Mouse (Mus musculus): ENCODE measurements around the gene Rnf2. TPM values are rescaled to one million over a fixed set of nuclear protein-coding genes. Genes with fewer than 3 reads are reported as not detected.
"Not testable (repeated sequence)": the region's sequence is repeated elsewhere in the genome, so short reads cannot be mapped to it uniquely, and the experiment has no call there.

Rnf2 gene
- total and polyA plus RNA-seq, 3 experiments, result 7.4 to 18.3 (median 16.5) TPM

DNA sequence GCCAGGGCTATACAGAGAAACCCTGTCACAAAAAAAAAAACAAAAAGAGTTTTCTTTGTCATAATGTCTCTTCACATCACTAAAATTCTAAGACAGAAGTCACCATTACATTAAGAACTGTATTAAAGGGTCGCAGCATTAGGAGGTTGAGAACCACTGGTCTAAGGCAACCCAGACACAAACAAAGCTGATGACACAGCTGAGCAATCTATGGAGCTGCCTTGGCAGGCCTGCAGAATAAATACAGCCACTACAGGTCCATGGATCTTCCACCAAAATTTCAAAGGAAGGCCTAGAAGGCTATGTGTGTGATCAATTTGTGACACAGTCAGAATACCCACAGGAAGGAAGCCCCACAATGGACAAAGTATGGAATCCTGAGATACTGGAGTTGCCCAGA is 18.3 kb downstream of the Rnf2 start:
- H3K36me3 ChIP-seq (ENCODE audit: control insufficient read depth, insufficient read depth, low read length), result no peaks in the 10 kb centered on the region; the same call in 1 of the 2 replicates
- WGBS, result 91% methylated on average over 1 of the region's 1 CpGs
- no peak for DNase-seq
- H3K79me2 ChIP-seq (replicated peaks; ENCODE audit: control insufficient read depth, insufficient read depth, low read length), result peaks cover 3% of the 10 kb centered on the region
- no peaks in the 10 kb centered on the region for H3K27me3 ChIP-seq (ENCODE audit: control insufficient read depth, insufficient read depth, low read length)
- H3K4me1 ChIP-seq (ENCODE audit: control insufficient read depth, insufficient read depth, low read length), result no peaks in the 10 kb centered on the region; the same call in 1 of the 2 replicates
- H3K9ac ChIP-seq (ENCODE audit: low read depth, low read length), result no peak overlapping the region
- H3K27ac ChIP-seq, result no peak overlapping the region
- no peak for TF ChIP-seq CTCF (IDR thresholded peaks at IDR 0.05)
- no peak for TF ChIP-seq EP300 (IDR thresholded peaks at IDR 0.05; ENCODE audit: insufficient read depth, low read depth, low read length)
- TF ChIP-seq POLR2A (IDR thresholded peaks at IDR 0.05; ENCODE audit: insufficient read depth, low read depth, low read length), result no peak
- H3K4me3 ChIP-seq, result no peak overlapping the region
- intact Hi-C loops (cut with DNase I), result no loop called here

GRCm38 (mm10) chr1:151472386-151472785 is 28.4 kb downstream of the Rnf2 start:
- H3K27me3 ChIP-seq (ENCODE audit: control insufficient read depth, insufficient read depth, low read length); H3K4me1 ChIP-seq (ENCODE audit: control insufficient read depth, insufficient read depth, low read length); intact Hi-C loops (cut with DNase I); H3K27ac ChIP-seq; H3K79me2 ChIP-seq (replicated peaks; ENCODE audit: control insufficient read depth, insufficient read depth, low read length); H3K9ac ChIP-seq (ENCODE audit: low read depth, low read length); DNase-seq; H3K36me3 ChIP-seq (ENCODE audit: control insufficient read depth, insufficient read depth, low read length); H3K4me3 ChIP-seq: not testable (repeated sequence)
- 92% methylated on average over 8 of the region's 8 CpGs for WGBS

DNA sequence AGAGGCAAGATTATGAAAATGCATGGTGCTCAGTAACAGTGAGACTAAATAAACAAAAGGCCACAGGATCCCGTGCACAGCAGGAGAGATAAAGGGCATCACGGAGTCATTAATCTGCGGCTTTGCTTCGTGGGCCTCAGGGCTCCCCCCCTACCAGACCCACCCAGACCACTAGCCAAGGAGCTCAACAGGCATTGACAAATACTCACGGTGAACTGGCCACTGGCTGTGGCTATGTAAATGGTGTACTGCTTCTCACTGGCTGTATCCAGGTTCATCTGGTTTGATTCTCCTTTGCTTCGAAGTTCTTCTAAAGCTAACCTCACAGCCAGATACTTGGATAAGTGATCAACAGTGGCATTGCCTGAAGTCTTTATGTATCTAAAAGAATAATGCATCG is 29.3 kb downstream of the Rnf2 start:
- WGBS, result 70% methylated on average over 7 of the region's 7 CpGs
- H3K36me3 ChIP-seq (ENCODE audit: control insufficient read depth, insufficient read depth, low read length), result no peaks in the 10 kb centered on the region; the same call in none of the 2 replicates

DNA sequence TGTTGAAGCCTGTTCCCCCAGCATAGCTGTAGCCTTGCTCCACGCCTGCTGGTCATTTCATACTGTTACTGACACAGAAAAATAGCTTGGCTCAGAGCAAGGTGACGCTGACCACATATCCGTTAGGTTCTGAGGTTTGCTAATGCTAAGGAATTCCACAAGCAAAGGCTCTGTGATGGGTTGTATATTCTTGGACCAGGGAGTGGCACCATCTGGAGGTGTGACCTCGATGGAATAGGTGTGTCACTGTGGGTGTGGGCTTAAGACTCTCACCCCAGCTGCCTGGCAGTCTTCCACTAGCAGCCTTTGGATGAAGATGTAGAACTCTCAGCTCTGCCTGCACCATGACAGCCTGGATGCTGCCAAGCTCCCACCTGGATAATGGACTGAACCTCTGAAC is 34.2 kb downstream of the Rnf2 start:
- TF ChIP-seq POLR2A (IDR thresholded peaks at IDR 0.05; ENCODE audit: insufficient read depth, low read depth, low read length), result no peak
- no peak for TF ChIP-seq EP300 (IDR thresholded peaks at IDR 0.05; ENCODE audit: insufficient read depth, low read depth, low read length)
- TF ChIP-seq CTCF (IDR thresholded peaks at IDR 0.05), result no peak
- Histone ChIP-seq H3K4me1 (ENCODE audit: control insufficient read depth, insufficient read depth, low read length) (no peaks in the 10 kb centered on the region), H3K9ac (ENCODE audit: low read depth, low read length) (no peak overlapping the region), H3K27ac (no peak overlapping the region), H3K36me3 (ENCODE audit: control insufficient read depth, insufficient read depth, low read length) (no peaks in the 10 kb centered on the region; the same call in none of the 2 replicates), H3K27me3 (ENCODE audit: control insufficient read depth, insufficient read depth, low read length) (no peaks in the 10 kb centered on the region), H3K4me3 (no peak overlapping the region), H3K79me2 (replicated peaks; ENCODE audit: control insufficient read depth, insufficient read depth, low read length) (no peaks in the 10 kb centered on the region)
- intact Hi-C loops (cut with DNase I), result no loop called here
- 88% methylated on average over 4 of the region's 4 CpGs for WGBS
- DNase-seq, result no peak

More for the DNA sequence above, 29.3 kb downstream of the Rnf2 start:
- no peaks in the 10 kb centered on the region for H3K4me1 ChIP-seq (ENCODE audit: control insufficient read depth, insufficient read depth, low read length)
- intact Hi-C loops (cut with DNase I), result no loop called here
- H3K27me3 ChIP-seq (ENCODE audit: control insufficient read depth, insufficient read depth, low read length), result no peaks in the 10 kb centered on the region
- TF ChIP-seq EP300 (IDR thresholded peaks at IDR 0.05; ENCODE audit: insufficient read depth, low read depth, low read length) (no peak), CTCF (IDR thresholded peaks at IDR 0.05) (no peak), POLR2A (IDR thresholded peaks at IDR 0.05; ENCODE audit: insufficient read depth, low read depth, low read length) (no peak)
- no peak for DNase-seq
- no peak overlapping the region for H3K27ac ChIP-seq
- H3K9ac ChIP-seq (ENCODE audit: low read depth, low read length), result no peak overlapping the region
- H3K79me2 ChIP-seq (replicated peaks; ENCODE audit: control insufficient read depth, insufficient read depth, low read length), result no peaks in the 10 kb centered on the region; the same call in 1 of the 2 replicates
- no peak overlapping the region for H3K4me3 ChIP-seq

- H3K27me3 ChIP-seq (ENCODE audit: control insufficient read depth, insufficient read depth, low read length), result no peaks in the 10 kb centered on the region
- no peaks in the 10 kb centered on the region for H3K79me2 ChIP-seq (replicated peaks; ENCODE audit: control insufficient read depth, insufficient read depth, low read length)
- 32% methylated on average over 4 of the region's 4 CpGs for WGBS
- DNase-seq, result no peak
- H3K4me3 ChIP-seq, result no peak overlapping the region
- TF ChIP-seq POLR2A (IDR thresholded peaks at IDR 0.05; ENCODE audit: insufficient read depth, low read depth, low read length) (no peak), EP300 (IDR thresholded peaks at IDR 0.05; ENCODE audit: insufficient read depth, low read depth, low read length) (no peak), CTCF (IDR thresholded peaks at IDR 0.05) (no peak)
- no peak overlapping the region for H3K9ac ChIP-seq (ENCODE audit: low read depth, low read length)
- H3K36me3 ChIP-seq (ENCODE audit: control insufficient read depth, insufficient read depth, low read length), result no peaks in the 10 kb centered on the region; the same call in none of the 2 replicates
- intact Hi-C loops (cut with DNase I), result no loop called here
- H3K27ac ChIP-seq, result no peak overlapping the region
- H3K4me1 ChIP-seq (ENCODE audit: control insufficient read depth, insufficient read depth, low read length), result no peaks in the 10 kb centered on the region
Measured at GRCm38 (mm10) chr1:151464914-151465313, 35.8 kb downstream of the Rnf2 start.

DNA sequence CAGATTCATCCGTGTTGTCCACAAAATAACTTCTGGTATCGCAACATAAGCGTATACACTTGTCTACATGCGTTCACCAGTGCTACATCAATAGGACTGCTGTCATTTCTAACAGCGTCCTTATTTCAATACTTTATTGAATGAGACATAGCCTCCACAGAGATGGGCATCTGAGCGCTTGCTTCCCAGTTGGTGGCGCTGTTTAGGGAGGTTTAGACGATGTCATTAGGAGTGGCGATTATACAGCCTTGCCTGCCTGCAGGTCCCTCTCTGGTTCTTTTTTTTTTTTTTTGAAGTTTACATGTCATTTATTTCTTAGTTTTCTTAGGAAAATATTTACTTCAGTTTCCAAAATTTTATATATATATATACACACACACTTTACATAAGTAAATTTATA is 39.5 kb downstream of the Rnf2 start:
- Histone ChIP-seq H3K79me2 (replicated peaks; ENCODE audit: control insufficient read depth, insufficient read depth, low read length) (no peaks in the 10 kb centered on the region), H3K36me3 (ENCODE audit: control insufficient read depth, insufficient read depth, low read length) (peaks cover 3% of the 10 kb centered on the region; the same call in 1 of the 2 replicates), H3K4me1 (ENCODE audit: control insufficient read depth, insufficient read depth, low read length) (no peaks in the 10 kb centered on the region), H3K4me3 (no peak overlapping the region), H3K27me3 (ENCODE audit: control insufficient read depth, insufficient read depth, low read length) (no peaks in the 10 kb centered on the region), H3K27ac (no peak overlapping the region), H3K9ac (ENCODE audit: low read depth, low read length) (no peak overlapping the region)
- intact Hi-C loops (cut with DNase I), result no loop called here
- DNase-seq, result no peak
- TF ChIP-seq CTCF (IDR thresholded peaks at IDR 0.05) (peak; percentile 34), POLR2A (IDR thresholded peaks at IDR 0.05; ENCODE audit: insufficient read depth, low read depth, low read length) (no peak), EP300 (IDR thresholded peaks at IDR 0.05; ENCODE audit: insufficient read depth, low read depth, low read length) (no peak)
- WGBS, result 88% methylated on average over 9 of the region's 9 CpGs
